Mouse (Mus musculus) left cerebral cortex, postnatal 36 days (tissue): ENCODE measurements around the gene Lcn2. TPM values are rescaled to one million over a fixed set of nuclear protein-coding genes. Genes with fewer than 3 reads are reported as not detected.
A peak's percentile ranks its signal among the peaks of the same experiment; 100 is the strongest.
"Not testable (repeated sequence)": the region's sequence is repeated elsewhere in the genome, so short reads cannot be mapped to it uniquely, and the experiment has no call there.

Experiments
- DNase-seq, 2 experiments: peaks; one replicate each; pipeline ENCODE4 v3.0.0; 2021 to 2022; ENCODE audit warnings: low spot score in 2 of 2, mixed read lengths in 1 of 2
- intact Hi-C: fragments of 180-260 bp; cut with DNase I; formaldehyde crosslinking; loops from one replicate; pipeline ENCODE4 v1.15.1; 2025
- total RNA-seq, 2 experiments: library from RNA; stranded (reverse); gene quantifications; 2 replicates each; pipeline ENCODE4 v1.2.3; 2021

Gene Lcn2
- total RNA-seq, 2 experiments from 2014 or later = 0.91 to 1.8 TPM

DNA sequence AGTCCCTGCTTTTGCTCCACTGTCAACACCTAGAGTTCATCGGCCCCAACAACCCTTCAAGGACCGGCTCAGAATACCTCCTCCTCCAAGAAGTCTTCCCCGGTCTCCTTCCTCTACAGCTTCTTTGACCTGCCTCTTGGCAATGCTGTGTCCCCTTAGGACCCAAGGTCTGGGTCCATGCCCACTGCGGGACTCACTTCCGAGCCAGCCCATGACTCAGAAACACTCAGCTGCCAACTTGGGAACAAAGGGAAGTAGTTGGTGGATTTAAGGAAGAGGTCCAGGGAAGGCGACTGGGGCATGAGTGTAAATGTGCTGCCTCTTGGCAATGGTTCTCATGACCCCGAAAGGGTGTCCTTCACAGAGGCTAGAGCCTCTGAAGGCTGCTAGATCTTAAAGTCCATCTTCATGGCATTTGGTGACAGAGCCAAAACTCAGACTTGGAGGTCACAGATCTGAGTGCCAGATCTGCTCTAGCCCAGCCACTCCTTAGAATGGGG lies 8.0 kb downstream of the Lcn2 start:
- no peak for DNase-seq
- intact Hi-C loops = no loop called here

- intact Hi-C loops = no loop called here
- DNase-seq = peak; percentile 51 to 73
These were observed 11.1 kb downstream of the Lcn2 start for GRCm38 (mm10) chr2:32376963-32377362.

GRCm38 (mm10) chr2:32375317-32375940 lies 12.6 kb downstream of the Lcn2 start:
- peak; percentile 50 to 72 for DNase-seq
- intact Hi-C loops = no loop called here

- intact Hi-C loops = no loop called here
- DNase-seq = no peak
These were observed 13.9 kb downstream of the Lcn2 start for GRCm38 (mm10) chr2:32374191-32374590.

GRCm38 (mm10) chr2:32367315-32367714 lies 20.7 kb downstream of the Lcn2 start:
- DNase-seq = no peak
- intact Hi-C loops = no loop called here

DNA sequence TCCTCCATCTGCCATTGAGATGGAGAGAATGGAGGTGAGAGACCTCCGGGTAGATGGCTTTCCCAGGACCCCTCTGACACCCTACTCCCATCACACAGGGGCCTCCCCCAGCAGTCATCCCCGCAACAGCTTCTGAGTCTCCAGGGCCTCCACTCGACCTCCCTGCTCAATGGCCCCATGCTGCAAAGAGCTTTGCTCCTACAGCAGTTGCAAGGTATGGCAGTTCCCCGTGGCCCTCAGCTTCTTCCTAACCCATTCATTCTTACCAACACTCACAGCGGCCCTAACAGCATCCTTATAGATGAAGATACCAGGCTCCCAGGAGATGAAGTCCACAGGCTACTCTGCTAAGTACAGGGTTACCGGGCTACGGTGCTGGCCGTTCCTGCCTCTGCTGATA lies 23.9 kb downstream of the Lcn2 start:
- no peak for DNase-seq
- intact Hi-C loops = loop anchor here (5.0 kb wide), 1 partner anchor 33 kb away; the partner anchor contains the start of gene Ptges2

- DNase-seq = no peak
- intact Hi-C loops = loop anchor here (5.0 kb wide), 1 partner anchor 34 kb away; the partner anchor contains the start of gene Ptges2
These were observed 24.5 kb downstream of the Lcn2 start for GRCm38 (mm10) chr2:32363376-32364106.

DNA sequence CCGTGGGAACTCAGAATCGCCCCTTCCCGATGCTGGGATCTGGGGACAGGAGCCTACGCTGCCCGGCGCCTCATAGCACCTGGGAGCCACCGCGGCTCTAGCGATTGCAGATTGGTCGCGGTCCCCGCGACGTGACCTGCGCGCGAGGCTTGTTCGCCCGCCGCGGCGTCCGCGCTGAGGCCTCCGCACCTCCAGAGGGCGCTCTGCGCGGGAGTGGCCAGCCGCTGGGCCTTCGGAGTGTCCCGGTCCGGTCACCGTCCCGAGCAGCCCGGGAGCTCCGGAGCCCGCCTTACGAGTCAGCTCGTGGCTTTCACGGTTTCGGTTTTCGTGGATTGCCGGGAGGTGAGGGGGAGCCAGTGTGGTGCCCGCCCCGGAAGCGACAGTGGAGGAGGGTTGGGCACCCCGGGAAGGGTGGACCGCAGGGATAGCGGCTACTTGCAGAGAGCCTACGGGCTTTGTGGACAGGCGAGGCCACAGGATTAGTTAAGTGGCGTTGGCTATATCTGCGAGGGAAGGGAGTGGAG lies 25.2 kb downstream of the Lcn2 start:
- peak; percentile 92 to 95 for DNase-seq
- intact Hi-C loops = loop anchor here (5.0 kb wide), 1 partner anchor 34 kb away; the partner anchor contains the start of gene Ptges2

- intact Hi-C loops = loop anchor here (5.0 kb wide), 1 partner anchor 35 kb away; the partner anchor contains the start of gene Ptges2
- DNase-seq = not testable (repeated sequence)
These were observed 25.8 kb downstream of the Lcn2 start for GRCm38 (mm10) chr2:32362274-32362673.

DNA sequence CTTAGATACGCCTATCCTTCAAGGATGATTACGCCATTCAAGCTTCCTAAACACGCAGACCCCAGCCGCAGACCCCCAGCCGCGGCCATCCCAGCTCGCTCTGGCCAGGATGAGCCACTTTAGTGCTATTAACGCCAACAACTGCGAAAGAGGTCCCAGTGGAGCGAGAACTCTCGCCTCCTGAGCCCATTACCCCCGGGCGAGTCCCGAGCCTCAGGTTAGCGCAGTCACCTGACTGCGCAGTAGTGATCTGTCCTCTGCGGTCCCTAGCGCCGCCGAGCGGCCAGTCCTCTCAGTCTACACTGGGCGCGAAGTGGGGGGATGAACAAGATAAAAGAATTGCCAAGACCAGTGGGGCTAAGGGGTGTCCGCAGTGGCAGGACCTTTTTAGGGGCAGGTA lies 26.6 kb downstream of the Lcn2 start:
- DNase-seq = peak; percentile 78 to 79
- intact Hi-C loops = loop anchor here (5.0 kb wide), 1 partner anchor 36 kb away; the partner anchor contains the start of gene Ptges2

GRCm38 (mm10) chr2:32360741-32361140 lies 27.3 kb downstream of the Lcn2 start:
- intact Hi-C loops = loop anchor here (5.0 kb wide), 1 partner anchor 37 kb away; the partner anchor contains the start of gene Ptges2
- peak; percentile 86 to 87 for DNase-seq

DNA sequence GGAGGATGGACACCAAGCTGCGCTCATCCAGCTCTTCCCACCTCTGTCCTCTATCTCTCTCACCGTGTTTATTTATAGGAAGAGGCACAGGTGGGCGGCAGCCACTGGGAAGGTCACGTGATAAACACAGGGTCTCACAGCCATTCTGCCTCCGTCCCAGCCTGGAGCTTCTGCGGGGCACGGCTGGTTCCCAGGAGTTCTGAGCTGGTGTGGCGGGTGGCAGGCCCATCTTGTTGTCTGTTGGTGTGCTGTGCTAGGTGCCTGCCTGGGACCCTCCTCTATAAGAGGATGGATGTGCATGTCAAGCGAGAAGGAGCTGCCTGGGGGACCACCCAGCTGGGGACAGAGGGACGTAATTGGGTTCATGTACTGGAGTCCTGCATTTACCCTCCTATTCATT lies 29.7 kb downstream of the Lcn2 start:
- no peak for DNase-seq
- intact Hi-C loops = no loop called here

DNA sequence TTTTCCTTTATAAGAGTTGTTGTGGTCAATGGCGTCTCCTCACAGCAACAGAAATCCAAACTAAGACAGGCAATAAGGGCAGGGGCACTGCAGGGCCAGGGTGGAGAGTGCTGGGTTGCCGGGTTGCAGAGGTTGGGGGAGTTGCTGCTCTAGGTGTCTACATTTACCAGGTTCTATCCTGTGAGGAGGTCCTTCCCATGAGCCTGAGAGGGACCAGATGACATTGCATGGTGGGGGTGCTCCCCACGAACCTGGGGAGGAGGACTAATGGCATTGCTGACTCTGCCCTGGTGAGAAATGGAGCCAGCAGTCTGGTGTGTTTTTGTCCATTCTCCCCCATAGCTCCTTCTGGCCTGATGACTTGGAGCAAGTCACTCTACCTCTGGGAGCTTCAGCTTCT lies 30.3 kb downstream of the Lcn2 start:
- intact Hi-C loops = no loop called here
- DNase-seq = no peak

DNA sequence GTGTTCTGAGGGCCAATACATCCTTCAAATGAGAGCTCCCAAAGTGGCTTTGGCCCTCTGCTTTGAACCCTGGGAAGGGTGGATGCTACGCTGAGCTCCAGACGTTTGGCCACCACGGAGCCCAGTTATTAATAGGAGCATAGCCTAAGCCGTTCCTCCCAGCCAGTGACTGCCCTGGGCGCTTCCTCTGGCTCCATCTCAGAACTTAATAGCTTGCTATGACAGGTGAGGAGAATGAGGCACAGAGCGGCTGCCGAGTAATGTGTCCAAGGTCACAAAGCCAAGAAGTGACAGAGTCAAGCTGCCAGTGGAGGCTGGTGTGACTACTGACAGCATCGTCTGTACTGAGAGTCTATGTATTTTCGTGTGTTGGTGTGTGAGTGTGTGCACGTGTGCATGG lies 31.8 kb downstream of the Lcn2 start:
- intact Hi-C loops = no loop called here

DNA sequence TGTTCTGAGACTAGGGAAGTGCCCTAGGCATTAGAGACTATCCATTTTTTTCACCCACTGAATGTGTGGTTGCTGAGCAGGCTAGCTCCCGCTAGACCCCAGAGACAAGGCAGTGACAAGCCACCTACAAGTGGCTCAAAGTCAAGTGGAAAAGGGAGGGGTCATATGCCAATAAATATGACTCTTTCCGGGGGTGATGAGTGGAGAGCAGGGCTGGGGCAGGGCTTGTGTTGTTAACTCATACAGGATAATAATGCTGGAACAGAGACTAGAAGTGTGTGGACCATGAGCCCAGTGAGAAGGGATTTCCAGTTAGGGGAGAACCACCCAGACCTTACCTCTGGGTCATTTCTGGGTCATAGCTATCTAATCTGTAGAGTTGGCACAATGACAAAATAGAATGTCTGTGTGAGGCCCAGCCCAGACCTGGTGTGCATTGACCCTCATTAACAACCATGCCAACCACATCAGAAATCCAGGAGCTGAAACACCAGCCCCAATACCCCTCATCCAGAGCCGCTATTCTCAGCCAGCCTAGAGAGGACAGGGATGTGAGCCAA lies 33.6 kb downstream of the Lcn2 start:
- no peak for DNase-seq
- intact Hi-C loops = no loop called here

More for the DNA sequence above, 31.8 kb downstream of the Lcn2 start:
- no peak for DNase-seq

DNA sequence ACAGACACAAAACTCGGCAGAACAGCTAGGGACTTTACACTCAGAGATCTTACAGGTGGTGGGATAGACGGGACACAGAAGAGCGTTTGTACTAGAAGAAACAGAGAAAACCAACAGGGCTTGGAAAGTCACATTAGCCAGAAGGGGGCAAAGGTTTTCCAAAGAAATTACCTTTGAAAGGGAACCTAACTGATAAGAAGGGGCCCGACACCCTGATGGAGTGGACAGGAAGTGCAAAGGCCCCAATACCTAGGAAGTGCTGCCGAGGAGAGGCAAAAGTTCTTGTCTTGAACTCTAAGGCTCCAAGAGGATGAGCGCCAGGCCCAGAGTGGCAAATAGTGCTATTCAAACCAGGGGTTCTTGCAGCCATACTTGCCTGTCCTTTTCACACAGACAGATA lies 34.2 kb downstream of the Lcn2 start:
- no peak for DNase-seq
- intact Hi-C loops = no loop called here

DNA sequence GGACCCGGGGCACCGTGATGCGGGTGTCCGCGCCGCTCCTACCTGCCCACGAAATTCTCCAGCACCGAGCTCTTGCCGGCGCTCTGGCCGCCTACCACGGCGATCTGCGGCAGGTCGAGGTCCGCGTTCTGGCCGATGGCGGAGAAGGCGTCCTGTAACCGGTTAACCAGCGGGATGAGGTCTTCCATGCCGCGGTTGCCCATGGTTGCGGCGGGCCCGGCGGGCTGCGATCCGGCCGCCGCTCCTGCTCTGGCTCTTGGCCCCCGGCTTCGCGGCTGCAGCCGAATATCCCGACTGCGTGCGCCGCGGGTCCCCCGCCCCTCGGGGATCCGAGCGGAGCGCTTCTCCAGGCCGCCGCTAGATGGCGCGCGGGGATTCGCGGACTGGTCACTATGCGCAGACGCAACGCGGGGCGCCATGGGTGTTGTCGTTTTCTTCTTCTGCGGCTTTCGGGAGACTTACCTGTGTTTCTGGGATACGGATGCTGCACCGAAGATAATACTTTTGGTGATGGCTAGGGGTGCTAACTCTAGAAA lies 35.0 kb downstream of the Lcn2 start, which contains the start of gene Dnm1:
Gene Dnm1, minus strand, starts transcription at position 332 of the 536 bp plus-strand sequence.
- peak; percentile 94 to 95 for DNase-seq
- intact Hi-C loops = no loop called here

DNA sequence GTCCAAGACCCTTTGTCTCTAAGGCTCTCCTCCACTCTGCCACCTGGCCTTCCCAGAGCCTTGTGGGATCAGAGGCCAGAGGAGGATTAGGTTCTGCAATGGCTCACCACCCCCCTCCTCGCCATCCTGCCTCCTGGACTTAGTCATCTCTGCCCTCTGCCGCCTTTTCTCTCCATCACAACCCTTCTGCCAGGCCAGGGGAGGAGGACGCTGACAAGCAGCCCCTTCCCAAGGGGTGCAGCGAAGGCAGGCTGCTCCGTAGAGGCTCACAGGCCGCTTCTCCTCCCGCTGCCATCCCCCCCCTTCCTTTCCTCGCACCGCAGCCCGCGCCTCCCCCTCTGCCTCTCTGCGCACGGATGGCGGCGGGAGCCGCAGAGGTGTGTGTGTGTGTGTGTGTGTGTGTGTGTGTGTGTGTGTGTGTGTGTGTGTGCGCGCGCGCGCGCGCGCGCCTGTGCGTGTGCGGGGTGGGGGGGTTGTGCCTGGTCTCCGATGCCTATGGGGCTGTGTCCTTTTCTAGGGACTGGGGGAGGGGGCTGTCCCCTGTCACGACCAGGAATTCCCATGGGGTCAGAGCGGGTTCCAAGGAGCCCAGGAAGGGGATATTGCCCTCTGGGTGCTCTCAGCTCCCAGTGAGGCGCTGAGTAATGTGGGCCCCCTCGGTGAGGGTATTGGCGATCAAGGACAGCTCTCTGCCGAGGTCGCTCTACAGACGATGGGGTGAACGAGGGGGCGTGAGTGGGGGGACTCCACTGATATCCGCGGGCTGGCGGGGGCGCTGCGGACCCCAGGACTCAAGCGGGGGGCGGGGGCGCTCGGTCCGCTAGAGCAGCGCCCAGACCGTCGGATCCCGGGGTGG lies 35.7 kb downstream of the Lcn2 start, which contains the start of gene Ciz1:
Gene Ciz1, plus strand, starts transcription at position 177 of the 856 bp plus-strand sequence.
- peak; percentile 65 to 71 for DNase-seq
- intact Hi-C loops = no loop called here

- intact Hi-C loops = no loop called here
- peak; percentile 63 to 67 for DNase-seq
These were observed 36.5 kb downstream of the Lcn2 start for GRCm38 (mm10) chr2:32351471-32351961.
